Comparison of ENCODE assay signal across 8 mouse cellular contexts in the genomic region with DNA sequence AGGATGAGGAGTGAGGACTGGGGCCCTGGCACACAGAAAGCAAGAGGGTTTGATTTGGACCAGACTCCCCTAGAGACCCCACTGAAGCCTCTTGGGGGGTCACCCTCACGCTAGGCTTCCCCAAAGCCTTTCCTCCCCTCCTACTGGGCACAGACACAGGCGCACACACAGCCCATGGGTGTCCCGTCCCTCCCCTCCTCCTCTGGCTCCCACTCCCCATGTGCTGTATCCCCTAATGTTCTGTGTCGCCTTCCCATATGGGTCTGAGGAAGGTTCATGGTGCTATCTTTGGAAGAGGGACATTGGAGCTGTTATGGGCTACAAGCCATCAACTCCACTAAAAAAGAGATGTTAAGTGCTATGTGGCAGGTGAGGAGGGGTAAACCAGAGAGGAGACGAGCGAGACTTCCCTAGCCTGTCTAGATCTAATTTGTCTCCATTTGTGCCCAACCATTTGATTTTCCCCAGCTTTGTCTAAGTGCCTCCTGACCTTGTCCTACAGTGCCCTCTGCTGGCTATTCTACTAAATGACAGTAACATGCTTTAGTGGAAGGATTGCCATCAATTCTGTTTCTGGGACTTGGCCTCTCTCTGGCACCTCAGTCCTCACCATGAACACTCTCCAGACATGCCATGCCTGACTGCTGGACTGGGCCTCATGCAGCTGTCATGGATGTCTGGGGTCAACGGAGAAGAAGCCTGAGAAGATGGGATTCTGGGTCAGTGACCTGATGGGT. TPM values are rescaled to one million over a fixed set of nuclear protein-coding genes. Genes with fewer than 3 reads are reported as not detected.
DNase-seq lines count a peak whose midpoint lies in the region; ATAC-seq lines count a peak whose summit lies in the region.

No protein-coding gene starts in this region.

- no peaks in the 10 kb centered on the region for H3K27me3 ChIP-seq in intestine, embryonic 16.5 days (replicated peaks; ENCODE audit: control insufficient read depth, insufficient read depth, low read length)
- 0 out of 2 replicates have a peak, but pooled peaks cover 4% of the 10 kb centered on the region for H3K27me3 ChIP-seq in midbrain, embryonic 10.5 days (ENCODE audit: low read depth, poor library complexity, severe bottlenecking)

- H3K9me3 ChIP-seq in intestine, embryonic 16.5 days (ENCODE audit: control insufficient read depth, low read length) = no peaks in the 10 kb centered on the region
- no peaks in the 10 kb centered on the region for H3K9me3 ChIP-seq in midbrain, embryonic 10.5 days (replicated peaks)

- DNase-seq in kidney, adult 18-20 months = peak; percentile 56
- no peak for DNase-seq in kidney, adult 11 months
- peak; percentile 86 for DNase-seq in cerebellum, adult 9-10 months
- DNase-seq in frontal cortex, postnatal 10 days (ENCODE audit: low spot score in 2 of 2) = peak; percentile 29 to 58
- peak; percentile 39 to 53 for DNase-seq in left cerebral cortex, postnatal 36 days (ENCODE audit: low spot score in 2 of 2)
- DNase-seq in midbrain, embryonic 10.5 days (ENCODE audit: low spot score) = peak; percentile 59
- DNase-seq in spleen, adult 12 weeks (ENCODE audit: low spot score) = peak; percentile 42

- no peaks in the 10 kb centered on the region for H3K36me3 ChIP-seq in intestine, embryonic 16.5 days (ENCODE audit: control insufficient read depth, insufficient read depth, low read length)
- no peaks in the 10 kb centered on the region for H3K36me3 ChIP-seq in midbrain, embryonic 10.5 days

- intact Hi-C loops in left cerebral cortex, postnatal 36 days (cut with DNase I) = loop anchor here (1.0 to 5.0 kb wide), 2 partner anchors 84 to 311 kb away; no protein-coding TSS in a partner anchor

- peak overlapping the region; percentile 34; the same call in 1 of the 2 replicates for H3K9ac ChIP-seq in intestine, embryonic 16.5 days (ENCODE audit: low read depth, low read length)

- H3K4me2 ChIP-seq in intestine, embryonic 16.5 days (ENCODE audit: low read depth, low read length) = no peak overlapping the region

- no peak overlapping the region for H3K4me3 ChIP-seq in intestine, embryonic 16.5 days (ENCODE audit: low read length)
- no peak overlapping the region for H3K4me3 ChIP-seq in midbrain, embryonic 10.5 days

- ATAC-seq in intestine, embryonic 16.5 days = peak; percentile 25

- H3K4me1 ChIP-seq in intestine, embryonic 16.5 days (ENCODE audit: control insufficient read depth, insufficient read depth, low read length) = peaks cover 5% of the 10 kb centered on the region
- H3K4me1 ChIP-seq in midbrain, embryonic 10.5 days = peaks cover 5% of the 10 kb centered on the region; the same call in 1 of the 2 replicates

- H3K27ac ChIP-seq in intestine, embryonic 16.5 days (ENCODE audit: low read length) = peak overlapping the region; percentile 48; the same call in 1 of the 2 replicates
- peak overlapping the region; percentile 63 for H3K27ac ChIP-seq in midbrain, embryonic 10.5 days (replicated peaks)

- WGBS in intestine, embryonic 16.5 days = 29% methylated on average over 7 of the region's 7 CpGs
- WGBS in midbrain, embryonic 10.5 days = 35% methylated on average over 7 of the region's 7 CpGs

RNA-seq across cellular contexts. Expression of gene Ckap2l, which starts 38.4 kb away (rescaled TPM):
- polyA plus RNA-seq in intestine, embryonic 16.5 days (2015; fragmentation: Nextera tagmentation; extraction: Ambion mirVana) = 30.9 and 32.7 TPM in 2 replicates
- total RNA-seq in left cerebral cortex, postnatal 36 days (2021) = under 1 TPM; 0.66 to 0.84 TPM
- polyA plus RNA-seq in midbrain, embryonic 10.5 days (2016; fragmentation: Nextera tagmentation; extraction: Ambion mirVana) = 64.6 and 69.7 TPM in 2 replicates

RNA-seq across cellular contexts. Expression of gene Il1a, which starts 51.1 kb away (rescaled TPM):
- 1.3 and 3.1 TPM in 2 replicates for polyA plus RNA-seq in intestine, embryonic 16.5 days (2015; fragmentation: Nextera tagmentation; extraction: Ambion mirVana)
- under 1 TPM; 0.32 to 0.59 TPM for total RNA-seq in left cerebral cortex, postnatal 36 days (2021)
- 0.10 and 0.11 TPM in 2 replicates for polyA plus RNA-seq in midbrain, embryonic 10.5 days (2016; fragmentation: Nextera tagmentation; extraction: Ambion mirVana)
